Mouse (Mus musculus) heart, embryonic 13.5 days (tissue): ENCODE results near the gene Plcb1. TPM values are rescaled to one million over a fixed set of nuclear protein-coding genes. Genes with fewer than 3 reads are reported as not detected.

Experiments
- ATAC-seq: fragments of 200-750 bp; cut with Nextera tagmentation; 2 replicates; pipeline ENCODE4 v1.8.0; 2017; ENCODE audit warnings: moderate TSS enrichment; ENCODE audit not compliant: insufficient number of reproducible peaks, low FRiP score, low TSS enrichment; ENCODE audit errors: extremely low read depth
- H3K27ac ChIP-seq: fragments of 300-500 bp; sonication (generic); replicated peaks from 2 replicates; pipeline ENCODE4 v1.5.1; 2015; ENCODE audit warnings: moderate library complexity, mild to moderate bottlenecking, inconsistent platforms
- H3K27me3 ChIP-seq: fragments of 300-500 bp; sonication (generic); replicated peaks from 2 replicates; pipeline ENCODE4 v1.6.1; 2015; ENCODE audit warnings: mild to moderate bottlenecking, inconsistent platforms
- H3K36me3 ChIP-seq: fragments of 300-500 bp; sonication (generic); 2 replicates; pipeline ENCODE4 v1.6.1; 2015; ENCODE audit warnings: mild to moderate bottlenecking, inconsistent platforms
- H3K4me1 ChIP-seq: fragments of 300-500 bp; sonication (generic); 2 replicates; pipeline ENCODE4 v1.6.1; 2015; ENCODE audit warnings: inconsistent platforms
- H3K4me2 ChIP-seq: fragments of 300-500 bp; sonication (generic); 2 replicates; pipeline ENCODE4 v1.6.1; 2015; ENCODE audit warnings: inconsistent platforms, mild to moderate bottlenecking, moderate library complexity
- H3K4me3 ChIP-seq: fragments of 300-500 bp; sonication (generic); 2 replicates; pipeline ENCODE4 v1.5.1; 2015; ENCODE audit warnings: moderate library complexity, mild to moderate bottlenecking, inconsistent platforms
- H3K9ac ChIP-seq: fragments of 300-500 bp; sonication (generic); 2 replicates; pipeline ENCODE4 v1.6.1; 2015; ENCODE audit warnings: inconsistent platforms, mild to moderate bottlenecking, moderate library complexity
- H3K9me3 ChIP-seq: fragments of 300-500 bp; sonication (generic); 2 replicates; pipeline ENCODE4 v1.6.1; 2016; ENCODE audit warnings: inconsistent platforms
- whole genome bisulfite sequencing: fragments of 180-500 bp; shearing (Covaris S2); methylation state at CpG from one replicate; pipeline ENCODE4 v1.1.7; 2015; ENCODE audit warnings: mixed read lengths; 5-methylcytosine and 5-hydroxymethylcytosine counted together
- polyA plus RNA-seq: library from polyadenylated mRNA; unstranded; fragments of >200 nt; fragmentation: Nextera tagmentation; extraction: Ambion mirVana; gene quantifications from 2 replicates; pipeline ENCODE4 v1.2.1, GENCODE M21; 2015

Gene Plcb1
- polyA plus RNA-seq, 1 experiment from 2014 or later: 5.9 TPM

GRCm38 (mm10) chr2:134920611-134921280 lies 134.9 kb downstream of the Plcb1 start:
- no peaks in the 10 kb centered on the region for H3K27me3 ChIP-seq
- H3K9me3 ChIP-seq: no peaks in the 10 kb centered on the region
- no peak overlapping the region for H3K27ac ChIP-seq
- H3K36me3 ChIP-seq: no peaks in the 10 kb centered on the region
- no peak overlapping the region for H3K9ac ChIP-seq
- 68% methylated on average over 9 of the region's 9 CpGs for WGBS
- H3K4me1 ChIP-seq: 0 out of 2 replicates have a peak, but pooled peaks cover 6% of the 10 kb centered on the region
- H3K4me2 ChIP-seq: no peak overlapping the region
- no peak for ATAC-seq
- no peak overlapping the region for H3K4me3 ChIP-seq

GRCm38 (mm10) chr2:134922636-134923375 lies 136.9 kb downstream of the Plcb1 start:
- ATAC-seq: no peak
- H3K9me3 ChIP-seq: no peaks in the 10 kb centered on the region
- no peaks in the 10 kb centered on the region for H3K27me3 ChIP-seq
- H3K36me3 ChIP-seq: no peaks in the 10 kb centered on the region
- H3K4me3 ChIP-seq: no peak overlapping the region
- H3K27ac ChIP-seq: no peak overlapping the region
- WGBS: 82% methylated on average over 10 of the region's 10 CpGs
- H3K4me2 ChIP-seq: no peak overlapping the region
- H3K9ac ChIP-seq: no peak overlapping the region
- H3K4me1 ChIP-seq: peaks cover 6% of the 10 kb centered on the region; the same call in 1 of the 2 replicates

- no peak for ATAC-seq
- 79% methylated on average over 4 of the region's 4 CpGs for WGBS
- H3K4me3 ChIP-seq: no peak overlapping the region
These were observed 138.3 kb downstream of the Plcb1 start for GRCm38 (mm10) chr2:134924143-134924655.

GRCm38 (mm10) chr2:134926266-134926665 lies 140.4 kb downstream of the Plcb1 start:
- H3K9ac ChIP-seq: no peak overlapping the region
- no peak overlapping the region for H3K4me2 ChIP-seq
- no peak overlapping the region for H3K27ac ChIP-seq
- H3K4me1 ChIP-seq: no peaks in the 10 kb centered on the region; the same call in 1 of the 2 replicates
- no peaks in the 10 kb centered on the region for H3K27me3 ChIP-seq
- WGBS: 75% methylated on average over 1 of the region's 1 CpGs
- no peak for ATAC-seq
- no peaks in the 10 kb centered on the region for H3K36me3 ChIP-seq
- no peaks in the 10 kb centered on the region for H3K9me3 ChIP-seq
- no peak overlapping the region for H3K4me3 ChIP-seq

More at GRCm38 (mm10) chr2:134924143-134924655, 138.3 kb downstream of the Plcb1 start:
- H3K27me3 ChIP-seq: no peaks in the 10 kb centered on the region
- no peak overlapping the region for H3K9ac ChIP-seq
- no peaks in the 10 kb centered on the region for H3K36me3 ChIP-seq
- H3K9me3 ChIP-seq: no peaks in the 10 kb centered on the region
- H3K4me1 ChIP-seq: peaks cover 6% of the 10 kb centered on the region; the same call in 1 of the 2 replicates
- no peak overlapping the region for H3K4me2 ChIP-seq
- no peak overlapping the region for H3K27ac ChIP-seq

GRCm38 (mm10) chr2:134927072-134927471 lies 141.2 kb downstream of the Plcb1 start:
- no peak for ATAC-seq
- Histone ChIP-seq H3K9ac (no peak overlapping the region), H3K4me1 (no peaks in the 10 kb centered on the region; the same call in 1 of the 2 replicates), H3K36me3 (no peaks in the 10 kb centered on the region), H3K27me3 (no peaks in the 10 kb centered on the region), H3K4me3 (no peak overlapping the region), H3K9me3 (no peaks in the 10 kb centered on the region), H3K27ac (no peak overlapping the region), H3K4me2 (no peak overlapping the region)
- WGBS: 79% methylated on average over 5 of the region's 5 CpGs

GRCm38 (mm10) chr2:134929452-134929851 lies 143.6 kb downstream of the Plcb1 start:
- Histone ChIP-seq H3K4me3 (no peak overlapping the region), H3K27me3 (no peaks in the 10 kb centered on the region), H3K27ac (no peak overlapping the region), H3K4me2 (no peak overlapping the region), H3K4me1 (no peaks in the 10 kb centered on the region; the same call in 1 of the 2 replicates), H3K36me3 (no peaks in the 10 kb centered on the region), H3K9me3 (no peaks in the 10 kb centered on the region), H3K9ac (no peak overlapping the region)
- no peak for ATAC-seq

GRCm38 (mm10) chr2:134930961-134931360 lies 145.1 kb downstream of the Plcb1 start:
- Histone ChIP-seq H3K27me3 (no peaks in the 10 kb centered on the region), H3K4me3 (no peak overlapping the region), H3K9me3 (no peaks in the 10 kb centered on the region), H3K4me1 (no peaks in the 10 kb centered on the region; the same call in 1 of the 2 replicates), H3K9ac (no peak overlapping the region), H3K4me2 (no peak overlapping the region), H3K27ac (no peak overlapping the region), H3K36me3 (no peaks in the 10 kb centered on the region)
- WGBS: 74% methylated on average over 4 of the region's 4 CpGs
- ATAC-seq: no peak

- no peaks in the 10 kb centered on the region for H3K9me3 ChIP-seq
- H3K27ac ChIP-seq: no peak overlapping the region
- H3K4me3 ChIP-seq: no peak overlapping the region
- no peaks in the 10 kb centered on the region; the same call in 1 of the 2 replicates for H3K4me1 ChIP-seq
- ATAC-seq: no peak
- no peak overlapping the region for H3K9ac ChIP-seq
- WGBS: 83% methylated on average over 5 of the region's 5 CpGs
- H3K27me3 ChIP-seq: no peaks in the 10 kb centered on the region
- no peak overlapping the region for H3K4me2 ChIP-seq
- no peaks in the 10 kb centered on the region for H3K36me3 ChIP-seq
These were observed 146.0 kb downstream of the Plcb1 start for GRCm38 (mm10) chr2:134931756-134932421.

GRCm38 (mm10) chr2:134935469-134935868 lies 149.6 kb downstream of the Plcb1 start:
- Histone ChIP-seq H3K4me1 (no peaks in the 10 kb centered on the region; the same call in 1 of the 2 replicates), H3K9me3 (no peaks in the 10 kb centered on the region), H3K4me2 (no peak overlapping the region), H3K27me3 (no peaks in the 10 kb centered on the region), H3K36me3 (no peaks in the 10 kb centered on the region), H3K9ac (no peak overlapping the region), H3K27ac (no peak overlapping the region), H3K4me3 (no peak overlapping the region)
- WGBS: 88% methylated on average over 2 of the region's 2 CpGs
- ATAC-seq: no peak

GRCm38 (mm10) chr2:134935970-134936649 lies 150.2 kb downstream of the Plcb1 start:
- no peak overlapping the region for H3K9ac ChIP-seq

GRCm38 (mm10) chr2:134937666-134938065 lies 151.8 kb downstream of the Plcb1 start:
- no peak overlapping the region for H3K9ac ChIP-seq
- H3K4me3 ChIP-seq: no peak overlapping the region
- no peaks in the 10 kb centered on the region; the same call in 1 of the 2 replicates for H3K4me1 ChIP-seq
- no peaks in the 10 kb centered on the region for H3K36me3 ChIP-seq
- H3K9me3 ChIP-seq: no peaks in the 10 kb centered on the region
- no peak overlapping the region for H3K27ac ChIP-seq
- 26% methylated on average over 1 of the region's 1 CpGs for WGBS
- no peak for ATAC-seq
- H3K4me2 ChIP-seq: no peak overlapping the region
- H3K27me3 ChIP-seq: no peaks in the 10 kb centered on the region

More at GRCm38 (mm10) chr2:134935970-134936649, 150.2 kb downstream of the Plcb1 start:
- Histone ChIP-seq H3K4me2 (no peak overlapping the region), H3K36me3 (no peaks in the 10 kb centered on the region), H3K4me1 (no peaks in the 10 kb centered on the region; the same call in 1 of the 2 replicates), H3K9me3 (no peaks in the 10 kb centered on the region), H3K4me3 (no peak overlapping the region), H3K27ac (no peak overlapping the region), H3K27me3 (no peaks in the 10 kb centered on the region)
- 74% methylated on average over 6 of the region's 6 CpGs for WGBS
- ATAC-seq: no peak
